ENCODE assay signal across 25 mouse cellular contexts in genomic region chr5:73901651-73902050, GRCm38 (mm10).
DNase-seq lines count a peak whose midpoint lies in the region; ATAC-seq and TF ChIP-seq lines count a peak whose summit lies in the region.
"Had no signal": no experiment of that assay in that cellular context is flagged by ENCODE, and none has a peak within 500 bp of the region (broad histone marks: within the 10 kb centered on the region; RNA-seq: fewer than 3 reads in every experiment).

No protein-coding gene starts in this region.

- TF ChIP-seq CTCF in kidney, postnatal 0 days (IDR thresholded peaks at IDR 0.05; ENCODE audit: low read depth), result no peak
- no peak for TF ChIP-seq CTCF in olfactory bulb, adult 2 months (IDR thresholded peaks at IDR 0.05; ENCODE audit: insufficient read depth, low read depth, low read length)

- no peak for ATAC-seq in kidney, embryonic 15.5 days (replicated peaks; ENCODE audit: low FRiP score)
- no peak for ATAC-seq in kidney, postnatal 0 days (replicated peaks; ENCODE audit: low FRiP score, low read depth)
- ATAC-seq: activated CD4-positive, CD25-positive, alpha-beta regulatory T cell, adult 4 months; forebrain, embryonic 13.5 days; forebrain, embryonic 16.5 days; Patski had no signal

- 80% methylated on average over 1 of the region's 1 CpGs for WGBS in kidney, embryonic 15.5 days
- WGBS in kidney, postnatal 0 days, result 82% methylated on average over 1 of the region's 1 CpGs
- WGBS in olfactory bulb, adult 2 months, result 90% methylated on average over 1 of the region's 1 CpGs

- H3K9me3 ChIP-seq in kidney, embryonic 15.5 days (replicated peaks), result no peaks in the 10 kb centered on the region
- H3K9me3 ChIP-seq in kidney, postnatal 0 days (replicated peaks; ENCODE audit: low read length), result no peaks in the 10 kb centered on the region
- H3K9me3 ChIP-seq: embryonic facial prominence, embryonic 13.5 days; embryonic facial prominence, embryonic 15.5 days; forebrain, embryonic 13.5 days; G1E had no signal

- no peak overlapping the region for H3K4me2 ChIP-seq in kidney, embryonic 15.5 days
- no peak overlapping the region for H3K4me2 ChIP-seq in kidney, postnatal 0 days (ENCODE audit: low read length)
- H3K4me2 ChIP-seq: embryonic facial prominence, embryonic 13.5 days; embryonic facial prominence, embryonic 15.5 days; forebrain, embryonic 13.5 days had no signal

- H3K36me3 ChIP-seq in kidney, embryonic 15.5 days, result no peaks in the 10 kb centered on the region
- H3K36me3 ChIP-seq in kidney, postnatal 0 days (ENCODE audit: insufficient read depth, low read length), result no peaks in the 10 kb centered on the region
- H3K36me3 ChIP-seq: embryonic facial prominence, embryonic 13.5 days; embryonic facial prominence, embryonic 15.5 days; G1E had no signal

- H3K9ac ChIP-seq in kidney, embryonic 15.5 days, result no peak overlapping the region
- no peak overlapping the region for H3K9ac ChIP-seq in kidney, postnatal 0 days (ENCODE audit: low read depth, low read length)
- H3K9ac ChIP-seq: embryonic facial prominence, embryonic 13.5 days; embryonic facial prominence, embryonic 15.5 days; forebrain, embryonic 13.5 days had no signal

- no peaks in the 10 kb centered on the region for H3K27me3 ChIP-seq in kidney, embryonic 15.5 days
- no peaks in the 10 kb centered on the region for H3K27me3 ChIP-seq in kidney, postnatal 0 days (ENCODE audit: insufficient read depth, low read length)
- H3K27me3 ChIP-seq: embryonic facial prominence, embryonic 13.5 days; embryonic facial prominence, embryonic 15.5 days; Patski had no signal

- H3K4me3 ChIP-seq in kidney, embryonic 15.5 days (replicated peaks), result no peak overlapping the region
- H3K4me3 ChIP-seq in kidney, postnatal 0 days (replicated peaks; ENCODE audit: low read depth, low read length), result no peak overlapping the region
- no peak overlapping the region for H3K4me3 ChIP-seq in olfactory bulb, adult 2 months (ENCODE audit: insufficient read depth, low read depth, low read length)
- H3K4me3 ChIP-seq: embryonic facial prominence, embryonic 13.5 days; embryonic facial prominence, embryonic 15.5 days; erythroblast, embryonic 14.5 days; forebrain, embryonic 13.5 days had no signal

- H3K27ac ChIP-seq in kidney, embryonic 15.5 days, result peak overlapping the region; percentile 82
- H3K27ac ChIP-seq in kidney, postnatal 0 days, result peak overlapping the region; percentile 72
- peak overlapping the region; percentile 98 for H3K27ac ChIP-seq in olfactory bulb, adult 2 months (ENCODE audit: insufficient read depth, low read depth, low read length)
- H3K27ac ChIP-seq: embryonic facial prominence, embryonic 13.5 days; embryonic facial prominence, embryonic 15.5 days; forebrain, embryonic 13.5 days had no signal

- DNase-seq in heart, adult 11 months, result peak; percentile 13
- DNase-seq in heart, adult 18-20 months, result no peak
- no peak for DNase-seq in kidney, adult 11 months
- DNase-seq in kidney, postnatal 0 days (ENCODE audit: low spot score), result no peak
- DNase-seq in kidney, postnatal 4 days, result no peak
- no peak for DNase-seq in cerebellum, adult 11-12 months
- DNase-seq: adrenal gland, adult 8-10 months; adrenal gland, postnatal 14 days; adrenal gland, postnatal 36 days; cerebellum, adult 18-20 months; cerebellum, adult 8-10 months; cerebellum, adult 9-11 months; cerebellum, postnatal 14 days; cerebellum, postnatal 36 days; embryo, embryonic 11 days had no signal

- TF ChIP-seq POLR2A in olfactory bulb, adult 2 months (IDR thresholded peaks at IDR 0.05; ENCODE audit: insufficient read depth, low read depth, low read length), result no peak

- H3K4me1 ChIP-seq in kidney, embryonic 15.5 days, result peaks cover 16% of the 10 kb centered on the region
- peaks cover 4% of the 10 kb centered on the region; the same call in 1 of the 2 replicates for H3K4me1 ChIP-seq in kidney, postnatal 0 days (replicated peaks; ENCODE audit: insufficient read depth, low read length)
- peaks cover 10% of the 10 kb centered on the region for H3K4me1 ChIP-seq in olfactory bulb, adult 2 months (ENCODE audit: control insufficient read depth, insufficient read depth, low read length)
